Mouse (Mus musculus): ENCODE data around the gene Cep97. TPM values are rescaled to one million over a fixed set of nuclear protein-coding genes. Genes with fewer than 3 reads are reported as not detected.
A peak's percentile ranks its signal among the peaks of the same experiment; 100 is the strongest.

Gene Cep97
- polyA plus RNA-seq, 1 experiment from 2014 or later = 3.5 TPM

DNA sequence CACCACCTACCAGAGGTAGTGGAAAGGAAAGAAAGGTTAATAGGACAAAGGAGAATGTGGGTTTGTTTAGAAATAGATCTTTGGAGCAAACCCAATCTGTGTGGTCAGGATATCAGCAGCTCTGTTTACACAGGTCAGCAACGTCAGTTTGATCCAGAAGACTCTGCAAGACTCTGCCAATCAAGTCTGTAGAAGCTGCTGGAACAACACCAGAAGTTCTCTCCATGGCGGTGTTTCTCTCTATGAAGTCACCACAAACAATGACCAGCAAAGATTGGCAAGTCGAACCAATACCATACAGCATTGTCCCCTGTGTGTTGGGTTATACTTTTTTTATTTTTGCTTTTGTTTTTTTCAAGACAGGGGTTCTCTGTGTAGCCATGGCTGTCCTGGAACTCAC is 12.6 kb upstream of the Cep97 start:
- Histone ChIP-seq H3K27me3 (no peaks in the 10 kb centered on the region), H3K4me2 (no peak overlapping the region), H3K9me3 (replicated peaks) (no peaks in the 10 kb centered on the region), H3K9ac (no peak overlapping the region), H3K36me3 (replicated peaks) (no peaks in the 10 kb centered on the region), H3K27ac (replicated peaks) (no peak overlapping the region), H3K4me1 (replicated peaks) (peaks cover 8% of the 10 kb centered on the region), H3K4me3 (replicated peaks) (no peak overlapping the region)
- ATAC-seq (ENCODE audit: insufficient read depth) = no peak
- WGBS (ENCODE audit: insufficient replicate concordance) = 40% methylated on average over 3 of the region's 3 CpGs

GRCm38 (mm10) chr16:55940781-55941180 is 6.1 kb upstream of the Cep97 start:
- Histone ChIP-seq H3K27ac (replicated peaks) (no peak overlapping the region), H3K9me3 (replicated peaks) (no peaks in the 10 kb centered on the region), H3K36me3 (replicated peaks) (no peaks in the 10 kb centered on the region), H3K4me1 (replicated peaks) (no peaks in the 10 kb centered on the region), H3K9ac (no peak overlapping the region), H3K4me3 (replicated peaks) (no peak overlapping the region), H3K27me3 (no peaks in the 10 kb centered on the region), H3K4me2 (no peak overlapping the region)
- WGBS (ENCODE audit: insufficient replicate concordance) = 77% methylated on average over 4 of the region's 4 CpGs
- ATAC-seq (ENCODE audit: insufficient read depth) = no peak

DNA sequence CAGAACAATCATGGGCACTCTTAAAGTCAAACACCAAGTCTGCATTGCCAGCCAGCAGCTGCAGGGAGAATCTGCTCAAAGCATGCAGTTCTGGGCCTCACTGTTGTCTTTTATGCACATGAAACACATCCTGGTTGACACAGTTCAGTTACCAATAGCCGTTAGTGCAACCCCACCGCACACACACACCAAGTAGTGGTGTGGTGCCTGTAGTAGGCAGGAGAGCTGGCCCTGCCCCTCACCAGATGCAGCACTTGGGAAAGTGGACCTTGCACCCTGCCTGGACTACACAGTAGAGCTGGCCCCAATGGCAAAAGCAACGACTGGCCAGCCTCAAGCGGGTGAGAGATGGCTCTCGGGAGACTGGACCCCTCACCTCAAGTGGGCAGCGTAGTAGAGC is 5.0 kb upstream of the Cep97 start:
- no peaks in the 10 kb centered on the region for H3K27me3 ChIP-seq
- 0 out of 2 replicates have a peak, but pooled peaks have one; percentile 41 for ATAC-seq (ENCODE audit: insufficient read depth)
- 67% methylated on average over 6 of the region's 6 CpGs for WGBS (ENCODE audit: insufficient replicate concordance)

GRCm38 (mm10) chr16:55938761-55939160 is 4.1 kb upstream of the Cep97 start:
- H3K4me2 ChIP-seq = no peak overlapping the region
- 62% methylated on average over 4 of the region's 4 CpGs for WGBS (ENCODE audit: insufficient replicate concordance)
- no peaks in the 10 kb centered on the region for H3K36me3 ChIP-seq (replicated peaks)

More for the DNA sequence above, 5.0 kb upstream of the Cep97 start:
- Histone ChIP-seq H3K27ac (replicated peaks) (no peak overlapping the region), H3K36me3 (replicated peaks) (no peaks in the 10 kb centered on the region), H3K9me3 (replicated peaks) (no peaks in the 10 kb centered on the region), H3K4me2 (no peak overlapping the region), H3K4me3 (replicated peaks) (no peak overlapping the region), H3K4me1 (replicated peaks) (0 out of 2 replicates have a peak, but pooled peaks cover 3% of the 10 kb centered on the region), H3K9ac (no peak overlapping the region)

GRCm38 (mm10) chr16:55933681-55934343 is 843 bp downstream of the Cep97 start:
- peak; percentile 11 for ATAC-seq (ENCODE audit: insufficient read depth)
- Histone ChIP-seq H3K4me2 (peak overlapping the region; percentile 83), H3K27me3 (no peaks in the 10 kb centered on the region), H3K27ac (replicated peaks) (peak overlapping the region; percentile 76), H3K36me3 (replicated peaks) (no peaks in the 10 kb centered on the region), H3K4me1 (replicated peaks) (peaks cover 21% of the 10 kb centered on the region; the same call in 1 of the 2 replicates), H3K9me3 (replicated peaks) (no peaks in the 10 kb centered on the region), H3K4me3 (replicated peaks) (peak overlapping the region; percentile 87), H3K9ac (peak overlapping the region; percentile 79)
- under 1% methylated on average over 32 of the region's 32 CpGs for WGBS (ENCODE audit: insufficient replicate concordance)

More at GRCm38 (mm10) chr16:55938761-55939160, 4.1 kb upstream of the Cep97 start:
- no peaks in the 10 kb centered on the region for H3K27me3 ChIP-seq
- H3K27ac ChIP-seq (replicated peaks) = no peak overlapping the region
- 0 out of 2 replicates have a peak, but pooled peaks cover 3% of the 10 kb centered on the region for H3K4me1 ChIP-seq (replicated peaks)
- H3K4me3 ChIP-seq (replicated peaks) = no peak overlapping the region
- no peaks in the 10 kb centered on the region for H3K9me3 ChIP-seq (replicated peaks)
- no peak overlapping the region for H3K9ac ChIP-seq
- ATAC-seq (ENCODE audit: insufficient read depth) = no peak

- Histone ChIP-seq H3K4me1 (replicated peaks) (peaks cover 7% of the 10 kb centered on the region), H3K9ac (no peak overlapping the region), H3K27me3 (no peaks in the 10 kb centered on the region), H3K27ac (replicated peaks) (no peak overlapping the region), H3K4me3 (replicated peaks) (no peak overlapping the region), H3K4me2 (no peak overlapping the region), H3K9me3 (replicated peaks) (no peaks in the 10 kb centered on the region), H3K36me3 (replicated peaks) (no peaks in the 10 kb centered on the region)
- ATAC-seq (ENCODE audit: insufficient read depth) = peak; percentile 61; the same call in 1 of the 2 replicates
- 45% methylated on average over 4 of the region's 4 CpGs for WGBS (ENCODE audit: insufficient replicate concordance)
These were observed 10.6 kb downstream of the Cep97 start for GRCm38 (mm10) chr16:55924010-55924409.

DNA sequence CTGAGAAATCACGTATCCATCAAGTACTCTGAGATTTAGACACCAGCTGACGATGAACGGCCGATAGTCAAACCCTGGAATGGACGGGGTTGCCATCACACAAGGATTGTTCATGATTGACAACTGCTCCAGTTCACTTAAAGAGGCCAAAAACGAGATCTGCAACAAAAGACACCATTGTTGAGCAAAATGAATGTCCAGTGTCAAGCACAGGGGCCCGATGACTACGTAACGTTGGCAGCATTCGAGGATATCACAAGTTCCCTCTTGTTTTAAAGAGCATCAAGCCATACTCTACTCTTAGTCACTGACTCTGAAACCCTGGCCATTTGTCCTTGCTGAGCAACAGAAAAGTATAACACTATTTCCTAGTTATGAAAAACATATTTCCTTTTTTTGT is 12.6 kb downstream of the Cep97 start:
- Histone ChIP-seq H3K9me3 (replicated peaks) (no peaks in the 10 kb centered on the region), H3K27me3 (no peaks in the 10 kb centered on the region), H3K4me1 (replicated peaks) (peaks cover 7% of the 10 kb centered on the region), H3K36me3 (replicated peaks) (no peaks in the 10 kb centered on the region), H3K4me3 (replicated peaks) (no peak overlapping the region), H3K4me2 (no peak overlapping the region), H3K9ac (no peak overlapping the region), H3K27ac (replicated peaks) (no peak overlapping the region)
- WGBS (ENCODE audit: insufficient replicate concordance) = 80% methylated on average over 10 of the region's 10 CpGs
- no peak for ATAC-seq (ENCODE audit: insufficient read depth)

- no peak overlapping the region for H3K27ac ChIP-seq (replicated peaks)
These were observed 19.9 kb downstream of the Cep97 start for GRCm38 (mm10) chr16:55914716-55915115.

GRCm38 (mm10) chr16:55910208-55910793 is 24.4 kb downstream of the Cep97 start:
- Histone ChIP-seq H3K4me2 (no peak overlapping the region), H3K36me3 (replicated peaks) (peaks cover 14% of the 10 kb centered on the region), H3K27ac (replicated peaks) (no peak overlapping the region), H3K9ac (no peak overlapping the region), H3K4me3 (replicated peaks) (no peak overlapping the region), H3K9me3 (replicated peaks) (no peaks in the 10 kb centered on the region), H3K27me3 (no peaks in the 10 kb centered on the region), H3K4me1 (replicated peaks) (no peaks in the 10 kb centered on the region)
- 78% methylated on average over 10 of the region's 10 CpGs for WGBS (ENCODE audit: insufficient replicate concordance)
- ATAC-seq (ENCODE audit: insufficient read depth) = no peak

More at GRCm38 (mm10) chr16:55914716-55915115, 19.9 kb downstream of the Cep97 start:
- no peaks in the 10 kb centered on the region for H3K27me3 ChIP-seq
- no peak overlapping the region for H3K4me3 ChIP-seq (replicated peaks)
- no peak for ATAC-seq (ENCODE audit: insufficient read depth)
- no peaks in the 10 kb centered on the region for H3K4me1 ChIP-seq (replicated peaks)
- H3K9ac ChIP-seq = no peak overlapping the region
- H3K4me2 ChIP-seq = no peak overlapping the region
- peaks cover 11% of the 10 kb centered on the region; the same call in 1 of the 2 replicates for H3K36me3 ChIP-seq (replicated peaks)
- no peaks in the 10 kb centered on the region for H3K9me3 ChIP-seq (replicated peaks)
- 89% methylated on average over 7 of the region's 7 CpGs for WGBS (ENCODE audit: insufficient replicate concordance)

DNA sequence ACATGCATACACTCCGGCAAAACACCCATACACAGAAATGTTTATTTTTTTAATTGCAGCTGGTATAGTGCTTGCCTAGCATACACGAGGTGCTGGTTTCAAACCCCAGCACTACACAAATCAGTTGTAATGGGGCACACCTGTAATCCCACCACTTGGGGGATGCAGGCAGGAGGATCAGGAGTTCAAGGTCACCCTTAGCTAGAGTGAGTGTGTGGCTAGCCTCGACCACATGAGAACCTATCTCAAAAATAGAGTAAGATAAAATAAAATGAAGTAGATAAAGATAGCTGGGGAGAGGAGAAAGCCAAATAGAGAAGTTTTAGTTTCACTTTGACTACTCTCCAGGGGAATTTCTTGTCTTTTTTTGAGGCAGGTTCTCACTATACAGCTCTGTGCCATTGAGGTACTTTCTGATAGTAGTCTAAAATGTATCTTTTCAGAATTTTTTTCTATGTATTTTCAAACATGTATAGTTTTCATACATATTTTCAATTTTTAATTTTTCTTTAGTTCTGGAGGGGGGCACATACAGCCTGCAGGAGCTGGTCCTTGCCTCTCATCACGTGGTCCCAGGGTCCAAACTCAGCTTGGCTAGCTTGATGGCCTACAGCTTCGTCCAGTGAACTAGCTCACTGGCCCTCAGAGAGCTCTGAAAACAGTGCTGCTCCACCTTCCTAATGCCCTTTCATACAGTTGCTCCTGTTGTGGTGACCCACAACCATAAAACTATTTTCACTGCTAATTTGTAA is 27.6 kb downstream of the Cep97 start:
- Histone ChIP-seq H3K9ac (no peak overlapping the region), H3K4me3 (replicated peaks) (no peak overlapping the region), H3K27ac (replicated peaks) (no peak overlapping the region), H3K9me3 (replicated peaks) (no peaks in the 10 kb centered on the region), H3K4me1 (replicated peaks) (no peaks in the 10 kb centered on the region), H3K4me2 (no peak overlapping the region), H3K27me3 (no peaks in the 10 kb centered on the region), H3K36me3 (replicated peaks) (peaks cover 14% of the 10 kb centered on the region)
- ATAC-seq (ENCODE audit: insufficient read depth) = no peak
- 76% methylated on average over 5 of the region's 5 CpGs for WGBS (ENCODE audit: insufficient replicate concordance)

DNA sequence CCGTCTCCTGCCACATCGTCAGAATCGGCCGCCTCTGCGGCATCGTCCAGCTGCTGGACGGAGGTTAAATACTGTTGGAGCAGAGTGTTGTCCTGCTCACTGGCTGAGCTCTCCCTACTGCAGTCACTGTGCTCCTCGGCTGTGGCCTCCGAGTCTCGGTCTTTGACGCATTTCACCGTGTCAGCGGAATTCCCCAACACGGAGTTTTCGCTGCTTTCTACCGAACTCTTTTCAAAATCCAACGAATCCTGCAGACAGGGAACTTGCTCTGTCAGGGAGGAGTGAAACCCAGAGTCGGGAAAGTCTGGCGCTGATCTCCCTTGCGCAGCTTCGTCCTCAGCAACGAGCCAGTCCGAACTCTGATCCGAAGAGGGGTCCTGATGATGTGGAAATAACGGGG is 29.3 kb downstream of the Cep97 start:
- H3K36me3 ChIP-seq (replicated peaks) = peaks cover 7% of the 10 kb centered on the region; the same call in 1 of the 2 replicates
- H3K27me3 ChIP-seq = no peaks in the 10 kb centered on the region
- H3K4me2 ChIP-seq = no peak overlapping the region
- no peak overlapping the region for H3K4me3 ChIP-seq (replicated peaks)
- H3K9me3 ChIP-seq (replicated peaks) = no peaks in the 10 kb centered on the region
- 89% methylated on average over 25 of the region's 25 CpGs for WGBS (ENCODE audit: insufficient replicate concordance)
- H3K27ac ChIP-seq (replicated peaks) = no peak overlapping the region
- H3K9ac ChIP-seq = no peak overlapping the region
- H3K4me1 ChIP-seq (replicated peaks) = no peaks in the 10 kb centered on the region
- ATAC-seq (ENCODE audit: insufficient read depth) = no peak
